Mouse (Mus musculus): ENCODE results near the gene Klk1. TPM values are rescaled to one million over a fixed set of nuclear protein-coding genes. Genes with fewer than 3 reads are reported as not detected.
"Not testable (repeated sequence)": the region's sequence is repeated elsewhere in the genome, so short reads cannot be mapped to it uniquely, and the experiment has no call there.

Gene Klk1
- total RNA-seq (2012; rRNA removed) = 4.0 and 5.8 TPM in 2 replicates

GRCm38 (mm10) chr7:44225076-44225475 lies at the start of gene Klk1:
TSS of gene Klk1 (plus strand) at chr7:44225360.
- Histone ChIP-seq H3K27ac (ENCODE audit: insufficient read depth, low read depth, low read length, poor library complexity, severe bottlenecking) (no peak within 1 kb of the TSS), H3K9ac (ENCODE audit: insufficient read depth, low read depth, low read length, poor library complexity, severe bottlenecking) (no peak within 1 kb of the TSS), H3K4me1 (ENCODE audit: control insufficient read depth in 2 of 2, insufficient read depth in 2 of 2, low read length in 2 of 2, poor library complexity in 1 of 2) (peaks cover 3 to 9% of the 10 kb centered on the region in 2 experiments; a peak in 2 of 4 replicates), H3K4me3 (ENCODE audit: insufficient read depth in 1 of 2, low read depth in 1 of 2, low read length in 2 of 2, poor library complexity in 1 of 2, severe bottlenecking in 1 of 2) (no peak within 1 kb of the TSS), H3K36me3 (ENCODE audit: control insufficient read depth, insufficient read depth, low read length, poor library complexity, severe bottlenecking) (no peaks in the 10 kb centered on the region), H3K9me3 (ENCODE audit: control insufficient read depth, insufficient read depth, low read depth, low read length) (no peaks in the 10 kb centered on the region)
- in situ Hi-C loops (cut with MboI; ENCODE audit: low sequenced_read_pairs in 2 of 2, unreplicated experiment in 2 of 2) = no loop called here
- no peak for DNase-seq (ENCODE audit: low read depth, low spot score)
- TF ChIP-seq MAFK (IDR thresholded peaks at IDR 0.05; ENCODE audit: insufficient read depth, low read depth, low read length) = no peak
- TF ChIP-seq ZNF384 (IDR thresholded peaks at IDR 0.05; ENCODE audit: low read depth, low read length) = no peak
- no peak for TF ChIP-seq ZC3H11A (IDR thresholded peaks at IDR 0.05; ENCODE audit: borderline replicate concordance, low read depth, low read length)
- no peak for TF ChIP-seq HCFC1 (IDR thresholded peaks at IDR 0.05; ENCODE audit: borderline replicate concordance, insufficient read depth, low read length)
- TF ChIP-seq CHD2 (IDR thresholded peaks at IDR 0.05; ENCODE audit: low read depth, low read length) = no peak

GRCm38 (mm10) chr7:44179299-44180045 lies 45.7 kb upstream of the Klk1 start:
- no peaks in the 10 kb centered on the region for H3K36me3 ChIP-seq (ENCODE audit: control insufficient read depth, insufficient read depth, low read length, poor library complexity, severe bottlenecking)
- no peak for DNase-seq (ENCODE audit: low read depth, low spot score)
- H3K4me3 ChIP-seq (ENCODE audit: insufficient read depth in 1 of 2, low read depth in 1 of 2, low read length in 2 of 2, poor library complexity in 1 of 2, severe bottlenecking in 1 of 2) = no peak overlapping the region
- no peaks in the 10 kb centered on the region; the same call in 1 of the 2 replicates for H3K9me3 ChIP-seq (ENCODE audit: control insufficient read depth, insufficient read depth, low read depth, low read length)
- H3K4me1 ChIP-seq (ENCODE audit: control insufficient read depth in 2 of 2, insufficient read depth in 2 of 2, low read length in 2 of 2, poor library complexity in 1 of 2) = no peaks in the 10 kb centered on the region
- no peak overlapping the region for H3K9ac ChIP-seq (ENCODE audit: insufficient read depth, low read depth, low read length, poor library complexity, severe bottlenecking)
- in situ Hi-C loops (cut with MboI; ENCODE audit: low sequenced_read_pairs in 2 of 2, unreplicated experiment in 2 of 2) = no loop called here
- TF ChIP-seq CHD2 (IDR thresholded peaks at IDR 0.05; ENCODE audit: low read depth, low read length) (no peak), ZNF384 (IDR thresholded peaks at IDR 0.05; ENCODE audit: low read depth, low read length) (no peak), HCFC1 (IDR thresholded peaks at IDR 0.05; ENCODE audit: borderline replicate concordance, insufficient read depth, low read length) (no peak), ZC3H11A (IDR thresholded peaks at IDR 0.05; ENCODE audit: borderline replicate concordance, low read depth, low read length) (no peak), MAFK (IDR thresholded peaks at IDR 0.05; ENCODE audit: insufficient read depth, low read depth, low read length) (no peak)
- H3K27ac ChIP-seq (ENCODE audit: insufficient read depth, low read depth, low read length, poor library complexity, severe bottlenecking) = no peak overlapping the region

- H3K27ac ChIP-seq (ENCODE audit: insufficient read depth, low read depth, low read length, poor library complexity, severe bottlenecking); H3K4me1 ChIP-seq (ENCODE audit: control insufficient read depth in 2 of 2, insufficient read depth in 2 of 2, low read length in 2 of 2, poor library complexity in 1 of 2); DNase-seq (ENCODE audit: low read depth, low spot score); H3K9ac ChIP-seq (ENCODE audit: insufficient read depth, low read depth, low read length, poor library complexity, severe bottlenecking); H3K36me3 ChIP-seq (ENCODE audit: control insufficient read depth, insufficient read depth, low read length, poor library complexity, severe bottlenecking); H3K9me3 ChIP-seq (ENCODE audit: control insufficient read depth, insufficient read depth, low read depth, low read length); H3K4me3 ChIP-seq (ENCODE audit: insufficient read depth in 1 of 2, low read depth in 1 of 2, low read length in 2 of 2, poor library complexity in 1 of 2, severe bottlenecking in 1 of 2); in situ Hi-C loops (cut with MboI; ENCODE audit: low sequenced_read_pairs in 2 of 2, unreplicated experiment in 2 of 2): not testable (repeated sequence)
Observed at GRCm38 (mm10) chr7:44186516-44186915, 38.6 kb upstream of the Klk1 start.

DNA sequence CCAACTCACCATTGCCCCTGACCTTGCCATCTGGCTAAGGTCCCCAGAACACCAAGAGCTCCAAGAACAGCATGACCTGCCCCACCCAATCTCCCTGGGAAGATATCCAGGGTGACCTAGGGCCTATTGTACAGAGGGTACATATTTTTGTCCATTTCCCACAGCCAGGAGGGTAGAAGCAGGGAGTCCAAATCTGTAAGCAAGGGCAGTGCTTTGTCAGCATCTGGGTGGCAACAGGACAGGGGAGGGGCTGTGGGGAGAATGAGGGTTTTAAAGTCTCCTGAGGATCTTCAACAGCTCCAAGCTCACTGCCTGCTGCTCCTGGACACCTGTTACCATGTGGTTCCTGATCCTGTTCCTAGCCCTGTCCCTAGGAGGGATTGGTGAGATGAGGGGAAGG lies 37.2 kb upstream of the Klk1 start, which contains the start of gene Klk1b24:
Klk1b24 (plus strand) TSS at position 301 of the 400 bp plus-strand sequence.
- H3K9me3 ChIP-seq (ENCODE audit: control insufficient read depth, insufficient read depth, low read depth, low read length); H3K27ac ChIP-seq (ENCODE audit: insufficient read depth, low read depth, low read length, poor library complexity, severe bottlenecking); H3K36me3 ChIP-seq (ENCODE audit: control insufficient read depth, insufficient read depth, low read length, poor library complexity, severe bottlenecking); H3K4me1 ChIP-seq (ENCODE audit: control insufficient read depth in 2 of 2, insufficient read depth in 2 of 2, low read length in 2 of 2, poor library complexity in 1 of 2); in situ Hi-C loops (cut with MboI; ENCODE audit: low sequenced_read_pairs in 2 of 2, unreplicated experiment in 2 of 2); H3K9ac ChIP-seq (ENCODE audit: insufficient read depth, low read depth, low read length, poor library complexity, severe bottlenecking); H3K4me3 ChIP-seq (ENCODE audit: insufficient read depth in 1 of 2, low read depth in 1 of 2, low read length in 2 of 2, poor library complexity in 1 of 2, severe bottlenecking in 1 of 2); DNase-seq (ENCODE audit: low read depth, low spot score): not testable (repeated sequence)

DNA sequence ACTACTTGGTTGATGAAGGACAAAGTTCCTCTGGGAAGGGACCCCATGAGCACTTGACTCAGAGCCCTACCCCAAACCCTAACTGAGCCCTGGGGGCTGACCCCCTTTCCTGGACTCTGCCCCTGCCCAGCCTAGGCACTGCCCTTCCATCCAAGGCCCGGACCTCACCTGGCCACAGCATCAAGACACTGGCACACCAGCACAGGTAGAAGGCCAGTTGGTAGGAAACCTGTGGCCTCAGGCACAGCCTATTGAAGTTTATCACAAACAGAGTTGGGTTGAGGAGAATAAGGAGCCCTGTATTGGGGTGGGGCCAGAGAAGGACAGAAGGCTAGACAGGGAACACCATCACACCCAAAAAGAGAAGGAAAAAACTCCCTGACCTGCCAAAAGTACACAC lies 31.7 kb upstream of the Klk1 start:
- in situ Hi-C loops (cut with MboI; ENCODE audit: low sequenced_read_pairs in 2 of 2, unreplicated experiment in 2 of 2); H3K36me3 ChIP-seq (ENCODE audit: control insufficient read depth, insufficient read depth, low read length, poor library complexity, severe bottlenecking); H3K9me3 ChIP-seq (ENCODE audit: control insufficient read depth, insufficient read depth, low read depth, low read length); H3K9ac ChIP-seq (ENCODE audit: insufficient read depth, low read depth, low read length, poor library complexity, severe bottlenecking); H3K4me1 ChIP-seq (ENCODE audit: control insufficient read depth in 2 of 2, insufficient read depth in 2 of 2, low read length in 2 of 2, poor library complexity in 1 of 2); H3K27ac ChIP-seq (ENCODE audit: insufficient read depth, low read depth, low read length, poor library complexity, severe bottlenecking); DNase-seq (ENCODE audit: low read depth, low spot score); H3K4me3 ChIP-seq (ENCODE audit: insufficient read depth in 1 of 2, low read depth in 1 of 2, low read length in 2 of 2, poor library complexity in 1 of 2, severe bottlenecking in 1 of 2): not testable (repeated sequence)

Measured in ES-E14 (cell line).